Mouse (Mus musculus) embryo, embryonic 11 days (tissue): ENCODE data around the gene Sgpl1.
"Not testable (repeated sequence)": the region's sequence is repeated elsewhere in the genome, so short reads cannot be mapped to it uniquely, and the experiment has no call there.

Experiments
- DNase-seq: peaks from one replicate; pipeline ENCODE4 v3.0.0-alpha.2; 2015

Gene Sgpl1

DNA sequence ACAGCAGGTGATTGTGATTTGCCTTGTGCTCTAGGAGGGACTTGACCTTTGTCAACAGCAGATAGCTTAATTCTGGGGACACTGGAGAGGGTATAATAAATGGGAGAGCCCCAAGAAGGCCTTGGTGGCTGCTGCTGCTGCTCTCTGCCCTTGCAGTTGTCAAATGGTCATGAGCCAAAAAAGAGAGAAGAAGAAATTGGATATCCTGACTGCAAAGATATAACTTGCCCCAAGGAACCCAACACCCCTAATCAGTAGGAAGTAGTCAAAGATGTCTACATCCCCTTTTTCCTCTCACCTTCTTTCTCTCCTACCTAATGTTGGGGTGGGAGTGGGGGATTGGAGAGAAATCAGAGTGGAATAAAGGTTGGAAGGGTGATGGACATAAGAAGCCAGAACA, 4.6 kb upstream of the Sgpl1 start:
- DNase-seq = no peak

DNA sequence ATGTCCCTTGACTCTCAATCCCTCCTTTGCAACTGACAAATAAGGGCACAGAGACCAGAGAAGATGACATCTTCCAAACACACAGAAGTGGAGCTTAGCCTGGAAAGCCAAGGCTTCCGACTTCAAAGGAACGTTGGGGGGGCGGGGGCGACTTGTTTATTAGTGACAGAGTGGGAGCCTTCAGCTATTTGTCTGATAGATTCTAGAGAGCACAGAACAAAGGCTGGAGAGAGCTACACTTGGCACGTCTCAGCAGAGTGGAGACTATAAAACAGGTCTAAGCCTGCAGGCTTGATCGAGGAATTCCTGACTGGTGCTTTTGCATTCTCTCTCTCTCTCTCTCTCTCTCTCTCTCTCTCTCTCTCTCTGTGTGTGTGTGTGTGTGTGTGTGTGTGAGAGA, 3.1 kb upstream of the Sgpl1 start:
- DNase-seq = peak; percentile 32

DNA sequence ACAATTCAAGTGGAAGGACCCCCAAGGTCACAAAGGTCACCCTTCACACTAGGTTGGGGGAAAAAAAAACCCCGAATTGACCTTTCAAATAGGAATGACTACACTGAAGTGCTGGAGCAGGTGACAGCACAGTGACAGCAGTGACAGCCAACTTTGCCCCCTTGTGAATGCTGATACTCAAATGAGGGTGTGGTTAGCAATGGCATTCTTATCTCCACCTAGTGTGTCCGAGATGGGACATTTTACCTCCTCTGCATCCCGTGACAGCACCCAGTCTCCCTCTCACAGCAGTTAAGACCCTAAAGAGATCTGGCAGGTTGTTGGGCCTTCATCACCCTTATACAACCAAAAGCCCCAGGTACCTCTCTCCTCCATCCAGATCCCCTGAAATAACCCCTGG, 2.0 kb upstream of the Sgpl1 start:
- DNase-seq = no peak

DNA sequence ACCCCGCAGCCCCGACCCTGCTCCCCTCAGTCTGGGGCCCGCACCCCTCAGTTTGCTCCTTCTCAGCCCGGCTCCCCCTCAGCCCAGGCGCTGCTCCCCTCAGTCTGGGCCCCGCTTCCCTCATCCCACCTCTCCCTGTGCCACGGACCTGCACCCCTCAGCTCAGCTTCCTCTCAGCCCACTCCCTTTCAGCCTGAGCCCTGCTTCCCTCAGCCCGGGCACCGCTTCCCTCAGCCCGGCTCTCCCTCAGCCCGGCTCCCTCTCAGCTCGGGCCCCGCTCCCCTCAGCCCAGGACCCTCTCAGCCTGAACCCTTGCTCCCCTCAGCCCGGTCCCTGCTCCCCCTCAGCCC, 721 bp downstream of the Sgpl1 start:
- no peak for DNase-seq

DNA sequence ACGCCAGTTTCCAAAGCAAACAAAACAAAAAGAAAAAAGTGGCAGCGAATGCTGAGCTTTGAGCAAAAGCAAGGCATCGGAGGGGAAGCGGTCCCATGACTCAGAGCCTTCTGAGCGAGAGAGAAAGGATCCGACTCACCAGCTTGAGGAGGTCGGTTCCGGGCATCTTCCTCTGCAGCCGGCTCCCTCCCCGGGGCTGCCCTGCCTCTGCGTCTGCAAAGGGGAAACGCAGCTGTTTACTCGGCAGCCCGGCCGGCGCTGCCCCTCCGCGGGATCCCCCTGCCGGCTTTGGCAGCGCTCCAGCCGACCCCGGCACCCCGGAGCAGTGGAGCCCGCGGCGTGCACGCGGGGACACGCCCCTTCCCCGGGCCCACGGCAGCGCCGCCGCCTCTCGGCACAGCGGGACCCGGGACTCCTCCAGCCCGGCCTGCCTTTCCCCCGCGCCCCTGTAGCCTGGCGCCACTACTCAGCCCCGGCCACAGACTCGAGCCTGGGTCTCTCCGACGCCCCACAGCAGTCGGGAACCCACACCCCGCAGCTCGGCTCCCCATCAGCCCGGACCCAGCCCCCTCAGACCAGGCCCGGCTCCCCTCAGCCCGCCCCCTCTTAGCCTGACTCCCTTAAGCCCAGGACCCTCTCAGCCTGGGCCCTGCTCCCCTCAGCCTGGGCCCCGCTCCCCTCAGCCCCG, 1.2 kb downstream of the Sgpl1 start:
- peak; percentile 83 for DNase-seq

DNA sequence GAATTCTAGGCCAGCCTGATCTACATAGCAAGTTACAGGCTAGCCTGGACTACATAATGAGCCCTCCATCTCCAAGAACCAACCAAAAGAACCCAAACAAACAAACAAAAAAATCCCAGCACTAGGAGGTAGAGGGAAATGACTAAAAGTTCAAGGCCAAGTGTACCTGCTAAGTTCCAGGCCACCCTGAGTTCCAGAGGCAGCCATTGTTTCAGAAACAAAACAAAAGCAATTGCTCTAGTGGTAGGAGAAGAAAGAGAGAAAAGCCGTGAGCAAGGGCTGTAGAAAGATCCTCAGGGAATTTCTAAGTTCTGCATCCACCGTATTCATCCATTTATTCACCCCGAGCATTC, 1.8 kb downstream of the Sgpl1 start:
- no peak for DNase-seq

DNA sequence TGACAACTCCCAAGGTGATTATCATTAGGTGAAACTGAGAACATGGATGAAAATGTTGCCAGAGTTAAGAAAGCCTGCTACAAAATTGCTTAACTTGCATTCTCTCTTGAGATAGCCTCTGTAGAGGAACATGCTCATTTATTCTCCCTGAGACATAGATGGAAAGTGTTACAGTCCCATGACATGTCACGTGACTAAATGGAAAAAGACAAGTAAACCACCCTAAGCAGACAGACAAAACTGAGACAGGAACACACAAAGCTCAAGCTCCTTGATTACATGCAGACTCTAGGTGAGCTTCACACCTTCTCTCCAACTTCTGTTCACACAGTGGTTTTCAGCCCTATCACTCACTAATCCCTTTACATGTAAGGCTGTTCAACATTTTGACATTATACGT, 4.2 kb downstream of the Sgpl1 start:
- DNase-seq = no peak

DNA sequence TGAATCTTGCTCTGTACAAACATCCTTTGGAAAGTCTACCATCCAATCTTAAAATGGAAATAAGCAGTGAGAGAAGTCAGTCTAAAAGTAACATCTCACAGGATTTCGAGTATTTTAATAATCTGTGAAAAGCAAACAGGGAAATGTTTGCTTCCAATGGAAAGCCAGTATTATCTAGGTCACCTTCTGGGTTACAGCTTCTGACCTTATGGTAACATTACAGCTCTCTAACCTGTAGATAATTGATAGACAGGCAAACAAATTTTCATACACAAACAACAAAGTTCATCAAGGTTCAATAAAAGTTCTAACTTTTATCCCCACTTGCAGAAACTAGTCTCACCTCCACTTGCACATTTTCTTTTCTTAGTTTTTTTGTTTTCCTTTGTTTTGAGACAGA, 9.9 kb downstream of the Sgpl1 start:
- no peak for DNase-seq

DNA sequence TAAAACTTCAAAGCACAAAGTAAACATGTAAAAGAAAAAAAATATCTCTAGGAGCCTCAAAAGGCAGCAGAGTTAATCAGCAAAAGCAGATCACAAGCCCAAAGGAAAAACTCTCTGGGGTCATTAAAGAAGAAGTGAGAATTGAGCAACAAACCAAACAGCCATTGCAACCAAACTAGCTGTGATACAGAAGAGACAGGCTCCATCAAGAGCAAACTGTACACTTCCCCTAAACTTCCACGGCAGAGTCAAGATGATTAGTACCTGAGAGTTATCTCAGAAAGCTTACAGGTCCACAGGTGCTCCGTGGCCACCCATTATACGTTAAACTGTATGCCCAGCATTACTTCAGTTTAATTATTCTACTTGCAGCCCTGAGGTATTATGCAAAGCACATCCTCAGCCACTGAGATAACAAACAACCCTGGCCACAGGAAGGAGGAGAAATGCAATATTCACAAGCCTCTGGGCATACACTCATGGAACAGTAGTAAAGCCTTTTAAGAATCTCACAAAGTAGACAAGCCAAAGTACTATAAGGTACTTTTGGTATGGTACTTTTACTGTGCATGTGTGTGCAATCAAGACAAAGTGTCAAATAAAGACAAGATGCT, 12.2 kb downstream of the Sgpl1 start:
- no peak for DNase-seq

DNA sequence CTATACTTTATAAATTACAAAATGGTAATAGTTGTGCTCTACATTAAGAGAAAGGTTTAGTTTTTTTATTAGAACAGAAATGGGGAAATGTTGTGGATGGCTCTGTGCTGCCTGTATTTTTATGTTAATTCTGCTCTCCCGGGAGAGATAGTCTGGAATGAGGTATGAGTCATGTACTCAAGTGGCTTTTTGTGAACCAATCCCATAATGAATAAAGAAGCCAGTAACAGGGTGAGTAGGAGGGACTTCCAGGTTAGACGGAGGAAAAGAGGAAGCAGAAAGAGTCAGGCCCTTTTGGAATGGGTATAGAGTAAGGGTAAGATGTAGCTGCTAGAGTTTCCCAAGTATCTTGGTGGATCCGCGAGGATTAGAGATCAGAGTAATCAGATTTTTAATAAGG, 13.5 kb downstream of the Sgpl1 start:
- no peak for DNase-seq

DNA sequence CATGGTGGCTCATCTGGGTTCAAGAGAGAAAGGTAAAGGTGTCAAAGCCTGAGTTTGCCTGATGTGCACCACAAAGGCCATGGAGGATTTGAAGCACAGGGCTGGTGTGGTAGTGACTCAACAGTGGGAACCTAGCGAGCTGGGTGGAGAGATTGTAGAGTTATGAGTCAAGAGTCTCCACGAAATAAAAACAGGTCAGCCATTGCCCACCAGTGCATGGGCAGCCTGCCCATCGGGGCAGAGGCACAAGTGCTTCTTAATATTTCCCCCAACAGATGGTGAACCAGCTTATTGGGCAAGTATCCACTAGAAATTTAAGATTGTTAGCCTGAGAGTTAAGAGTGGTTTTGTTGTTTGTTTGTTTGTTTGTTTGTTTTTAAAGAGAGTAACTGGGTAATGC, 16.5 kb downstream of the Sgpl1 start:
- no peak for DNase-seq

DNA sequence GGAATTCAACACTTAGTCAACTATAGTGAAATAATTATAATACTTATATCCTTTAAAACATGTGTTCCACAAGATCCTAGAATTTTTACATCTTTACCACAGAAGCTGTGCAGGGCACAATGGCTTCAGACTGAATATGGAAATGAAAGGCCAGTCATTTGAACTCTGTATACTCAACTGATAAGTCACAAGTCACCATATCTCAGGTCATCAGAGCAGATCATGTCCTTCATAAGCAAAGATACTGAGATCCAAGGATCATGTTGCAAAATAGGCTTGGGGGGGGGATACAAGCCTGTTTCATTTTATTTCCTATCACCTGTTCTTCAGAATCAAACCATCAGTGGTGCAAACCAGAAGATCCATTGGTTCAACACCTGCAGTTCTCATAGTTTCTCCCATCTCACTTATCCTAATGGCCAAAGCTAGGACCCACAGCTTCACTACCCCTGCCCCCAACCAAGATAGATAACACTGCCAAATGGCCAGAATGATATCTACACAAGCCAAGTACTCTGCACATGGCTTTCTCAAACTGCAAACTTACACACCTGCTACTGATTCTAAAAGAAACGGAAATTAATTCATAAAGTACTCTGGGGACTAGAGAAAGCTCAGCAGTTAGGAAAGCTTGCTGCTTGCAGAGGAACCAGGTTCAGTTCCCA, 18.7 kb downstream of the Sgpl1 start:
- DNase-seq = no peak

DNA sequence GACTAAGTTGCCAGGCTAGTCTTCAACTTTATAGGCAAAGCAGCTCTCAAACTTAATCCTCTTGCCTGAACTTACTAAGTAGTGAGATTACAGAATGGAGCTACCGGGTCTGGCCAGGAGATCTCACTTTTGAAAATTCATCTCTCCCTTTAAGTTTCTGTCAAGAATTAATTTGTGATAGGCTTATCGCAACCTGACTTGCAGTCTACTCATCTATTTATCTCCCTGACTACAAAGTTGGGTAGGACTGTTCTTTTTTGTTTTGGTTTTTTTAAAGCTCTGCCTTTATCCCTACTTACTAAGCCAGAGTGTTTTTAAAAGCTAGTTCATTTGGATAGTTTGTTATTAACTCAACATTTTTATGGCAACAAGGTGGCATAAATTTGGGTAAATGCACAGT, 23.0 kb downstream of the Sgpl1 start:
- no peak for DNase-seq

DNA sequence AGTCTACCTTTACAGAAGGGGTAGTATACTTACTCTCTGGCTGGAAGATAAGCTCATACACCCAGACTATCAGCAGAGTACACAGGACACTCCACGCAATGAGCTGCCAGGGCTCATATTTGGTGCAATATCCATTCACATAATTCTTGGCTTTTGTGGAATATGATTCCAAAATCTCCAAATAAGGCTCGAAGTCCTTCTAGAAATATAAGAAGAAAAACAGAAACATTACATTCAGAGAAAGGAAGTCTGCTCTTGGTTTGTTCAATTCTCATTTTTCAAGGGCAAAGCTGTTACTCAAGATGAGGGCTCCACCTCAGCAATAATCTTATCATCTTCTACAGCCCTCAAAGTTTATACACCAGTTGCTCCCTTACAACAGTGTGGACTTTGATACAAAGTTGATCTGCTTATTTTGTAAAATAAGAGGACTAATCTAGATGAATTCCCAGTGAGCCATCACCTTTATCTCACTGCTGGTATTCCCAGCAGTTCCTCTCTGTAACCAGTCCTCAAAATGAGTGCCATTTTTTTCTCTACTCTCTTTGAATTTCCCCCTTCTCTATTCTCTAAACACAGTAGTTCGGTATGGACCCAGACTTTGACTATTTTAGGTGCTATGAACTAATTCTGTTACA, 24.1 kb downstream of the Sgpl1 start:
- no peak for DNase-seq

DNA sequence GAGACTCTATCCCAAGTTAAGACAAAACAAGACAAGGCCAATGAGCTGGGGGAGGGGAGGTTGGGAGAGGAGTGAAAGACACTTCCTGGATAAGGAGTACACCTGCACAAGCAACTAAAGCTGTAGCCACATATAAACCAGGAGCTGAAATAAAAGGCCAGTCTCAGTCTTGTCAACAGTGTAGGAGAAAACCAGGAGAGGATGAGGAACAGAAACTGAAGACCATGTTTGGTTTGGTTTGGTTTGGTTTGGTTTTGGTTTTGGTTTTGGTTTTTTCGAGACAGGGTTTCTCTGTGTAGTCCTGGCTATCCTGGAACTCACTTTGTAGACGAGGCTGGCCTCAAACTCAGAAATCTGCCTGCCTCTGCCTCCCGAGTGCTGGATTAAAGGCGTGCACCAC, 25.8 kb downstream of the Sgpl1 start:
- DNase-seq = not testable (repeated sequence)

DNA sequence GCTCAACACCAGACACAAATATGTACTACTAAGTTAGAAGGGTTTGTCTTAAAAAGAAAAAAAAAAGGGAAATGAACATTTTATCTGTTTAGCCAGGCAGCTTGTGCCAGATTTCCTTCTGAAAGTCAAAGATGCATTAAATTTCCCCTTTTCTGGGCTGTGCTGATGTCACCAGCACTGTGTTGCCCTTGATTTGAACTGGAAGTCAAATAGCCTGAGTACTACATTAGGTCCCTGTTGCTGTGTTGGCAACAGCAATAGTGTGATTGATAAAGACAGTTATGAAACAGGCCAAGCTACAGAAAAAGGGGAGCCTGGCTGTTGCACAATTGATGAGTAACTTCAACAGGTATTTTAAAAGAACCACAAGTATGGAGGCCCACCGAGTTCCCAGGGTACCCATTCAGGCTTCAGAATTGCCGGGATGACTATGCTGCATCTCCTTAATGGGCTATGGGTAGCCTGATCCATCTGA, 33.2 kb downstream of the Sgpl1 start:
- DNase-seq = no peak

DNA sequence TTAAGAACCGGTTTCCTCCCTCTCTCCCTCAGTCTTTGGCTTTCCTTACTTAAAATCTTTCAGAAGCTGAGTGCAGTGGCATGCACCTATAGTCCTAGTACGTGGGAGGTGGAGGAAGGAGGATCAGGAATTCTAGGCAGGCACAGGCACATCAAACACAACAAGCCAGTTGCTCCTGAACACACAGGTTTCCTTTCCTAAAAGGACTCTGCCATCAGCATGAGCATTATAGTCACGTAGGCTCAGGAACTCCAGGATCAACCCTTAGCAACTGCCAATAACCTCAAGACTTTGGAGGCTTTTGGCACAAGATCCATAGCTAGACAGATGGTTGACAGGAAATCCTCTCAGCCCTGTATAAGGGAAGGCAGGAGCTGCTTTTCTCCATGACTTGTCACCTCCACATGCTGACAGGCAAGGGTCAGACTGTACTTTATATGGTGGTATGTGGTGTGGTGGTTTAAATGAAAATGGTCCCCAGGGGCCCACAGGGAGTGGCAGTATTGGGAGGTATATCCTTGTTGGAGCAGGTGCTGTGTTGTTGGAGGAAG, 43.9 kb downstream of the Sgpl1 start:
- no peak for DNase-seq

DNA sequence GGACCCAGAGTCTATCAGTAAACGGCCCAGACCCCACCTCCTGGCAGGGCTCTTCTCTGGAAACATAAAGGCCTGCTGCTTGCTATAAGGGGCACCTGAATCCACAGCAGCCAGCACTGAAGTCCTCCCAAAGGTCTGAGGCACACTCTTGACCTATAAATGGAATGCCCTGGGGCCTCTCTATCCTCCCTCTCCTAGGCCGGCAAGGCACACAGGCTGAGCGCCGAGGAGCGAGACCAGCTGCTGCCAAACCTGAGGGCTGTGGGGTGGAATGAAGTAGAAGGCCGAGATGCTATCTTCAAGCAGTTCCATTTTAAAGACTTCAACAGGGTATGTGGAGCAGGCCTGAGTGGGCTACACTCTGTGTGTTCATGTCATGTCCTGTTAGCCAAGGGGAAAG, 55.6 kb downstream of the Sgpl1 start:
- no peak for DNase-seq

DNA sequence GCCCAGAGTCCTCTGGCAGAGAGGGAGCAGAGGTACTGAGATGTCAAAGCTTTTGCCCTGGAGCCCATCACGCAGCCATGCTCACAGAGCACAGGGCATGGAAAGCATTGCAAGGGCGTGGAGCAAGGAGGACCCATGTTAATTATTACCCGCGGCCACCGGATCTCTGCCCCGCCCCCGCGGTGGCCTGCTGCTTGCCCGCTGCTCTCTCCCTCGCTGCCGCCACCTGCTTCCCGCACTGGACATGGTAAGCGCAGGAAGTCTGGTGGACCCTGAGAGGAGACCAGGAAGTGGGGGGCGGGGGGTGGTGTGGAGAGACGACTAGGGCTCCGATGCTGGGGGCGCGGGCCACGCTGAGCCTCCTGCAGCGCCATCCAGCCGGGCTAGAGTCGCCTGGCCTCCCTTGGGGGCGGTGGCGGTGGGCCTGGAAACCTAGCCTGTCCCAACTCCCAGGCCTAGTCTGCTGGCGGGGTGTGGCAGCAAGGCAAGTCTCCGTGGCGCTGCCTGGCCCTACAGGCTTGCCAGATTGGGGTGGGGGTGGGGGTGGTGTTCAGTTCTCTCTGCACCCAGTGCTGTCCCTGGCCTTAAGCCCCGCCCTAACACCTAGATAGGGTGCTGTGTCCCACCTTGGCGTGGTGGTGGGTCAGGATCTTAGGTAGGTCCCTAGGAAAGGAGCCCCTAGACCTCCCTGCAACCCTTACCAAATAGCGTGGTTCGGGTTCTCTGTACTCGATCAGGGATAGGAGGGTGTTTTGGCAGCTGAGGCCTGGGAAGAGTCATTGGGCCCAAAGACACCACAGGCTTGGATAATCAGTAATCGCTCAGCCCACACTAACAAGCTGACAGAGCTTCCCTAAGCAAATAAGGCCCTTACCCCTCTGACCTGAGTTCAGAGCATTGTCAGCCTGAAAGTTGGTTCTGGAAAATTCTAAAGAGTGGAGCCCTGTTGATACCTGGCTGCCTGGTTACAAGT, 58.0 kb downstream of the Sgpl1 start, which contains the start of gene Pcbd1:
Pcbd1 (plus strand) TSS at position 162 of the 973 bp plus-strand sequence.
- peak; percentile 74 for DNase-seq

DNA sequence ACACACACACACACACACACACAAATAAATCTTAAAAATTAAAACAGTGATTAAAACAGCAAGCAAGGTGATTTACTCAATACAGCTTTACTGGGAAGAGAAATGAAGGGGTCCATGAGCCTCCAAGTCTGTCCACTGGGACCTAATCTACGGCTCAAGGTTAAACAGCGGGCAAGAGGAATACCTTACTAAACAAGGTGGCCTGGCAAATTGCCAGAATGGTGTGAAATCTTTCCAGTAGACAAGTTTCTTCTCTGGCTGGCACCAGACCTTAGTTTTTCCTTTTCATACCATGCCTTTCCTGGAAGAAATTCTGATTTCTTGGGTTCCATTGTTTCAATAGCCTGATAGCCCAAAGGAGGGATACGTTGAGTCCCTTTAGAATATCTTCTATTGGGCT, 59.0 kb downstream of the Sgpl1 start:
- DNase-seq = no peak

DNA sequence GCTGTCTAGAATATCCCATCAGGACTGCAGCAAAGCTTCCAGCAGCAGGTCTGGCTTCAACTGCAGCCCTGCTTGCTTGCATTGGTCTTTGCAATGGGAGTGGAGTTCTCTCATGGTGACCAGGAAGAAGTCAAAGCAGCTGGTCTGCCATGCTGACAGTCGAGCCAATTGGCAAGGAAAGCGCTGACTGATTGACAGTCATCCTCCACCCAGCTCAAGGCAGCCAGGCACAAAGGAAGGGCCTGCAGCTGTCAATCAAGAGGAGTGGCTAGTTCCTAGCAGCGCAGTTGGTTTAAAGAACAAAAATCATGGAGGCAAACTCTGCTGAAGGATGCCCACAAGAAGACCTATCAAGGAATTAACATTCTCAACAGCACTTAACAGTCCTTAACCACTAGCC, 61.0 kb downstream of the Sgpl1 start:
- no peak for DNase-seq

DNA sequence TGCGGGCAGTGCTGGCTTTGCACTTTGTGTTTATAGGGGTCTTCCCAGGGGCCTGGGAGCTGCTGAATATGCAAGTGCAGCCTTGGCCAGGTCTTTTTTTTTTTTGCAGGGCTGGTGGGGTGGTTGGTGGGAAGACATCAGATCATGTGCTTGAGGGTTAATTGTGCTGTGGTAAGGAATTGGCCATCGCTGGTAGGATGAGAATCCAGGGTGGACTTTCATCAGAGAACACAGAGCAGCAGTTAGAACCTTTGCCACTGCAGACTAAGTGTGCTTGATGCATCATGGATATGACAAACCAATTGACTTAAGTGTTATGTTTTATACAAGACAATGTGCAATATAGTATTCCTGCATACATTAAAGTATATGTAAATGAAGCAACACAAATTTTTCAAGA, 62.1 kb downstream of the Sgpl1 start:
- no peak for DNase-seq

DNA sequence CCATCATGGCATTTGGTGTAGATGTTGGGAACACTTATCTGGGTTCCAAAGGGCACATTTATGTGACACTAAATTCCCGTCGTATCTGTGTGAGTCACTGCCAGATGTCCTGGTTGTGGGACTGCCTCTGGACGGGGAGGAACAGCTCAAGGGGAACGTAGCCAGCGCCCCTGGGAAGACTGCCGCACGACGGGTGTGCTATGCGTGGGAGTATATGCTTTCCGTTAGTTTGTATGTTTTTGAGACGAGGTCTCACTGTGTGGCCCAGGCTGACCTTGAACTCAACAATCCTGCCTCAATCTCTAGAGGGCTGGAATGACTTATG, 66.6 kb downstream of the Sgpl1 start:
- DNase-seq = no peak
